ENCODE assay signal across 8 mouse cellular contexts in genomic region chr16:26105115-26105974, GRCm38 (mm10). TPM values are rescaled to one million over a fixed set of nuclear protein-coding genes. Genes with fewer than 3 reads are reported as not detected.
DNase-seq lines count a peak whose midpoint lies in the region; ATAC-seq lines count a peak whose summit lies in the region.

Gene P3h2, minus strand, starts transcription at chr16:26105784.

- no peaks in the 10 kb centered on the region for H3K36me3 ChIP-seq in intestine, embryonic 15.5 days

- intact Hi-C loops in left cerebral cortex, postnatal 14 days (cut with DNase I), result loop anchor here (5.0 kb wide), 1 partner anchor 83 kb away; no protein-coding TSS in a partner anchor

- under 1% methylated on average over 80 of the region's 101 CpGs for WGBS in intestine, embryonic 15.5 days

- peak within 1 kb of the TSS; percentile 73 for H3K9ac ChIP-seq in intestine, embryonic 15.5 days

- H3K4me1 ChIP-seq in intestine, embryonic 15.5 days (replicated peaks), result no peaks in the 10 kb centered on the region; the same call in 1 of the 2 replicates

- peak within 1 kb of the TSS; percentile 84 for H3K27ac ChIP-seq in intestine, embryonic 15.5 days

- ATAC-seq in intestine, embryonic 15.5 days, result peak; percentile 97
- peak; percentile 67 for ATAC-seq in megakaryocyte progenitor cell, adult 5-6 weeks (replicated peaks; ENCODE audit: poor library complexity)
- ATAC-seq in CD4-positive, CD25-positive, alpha-beta regulatory T cell, adult 4 months, result no peak

- no peaks in the 10 kb centered on the region for H3K27me3 ChIP-seq in intestine, embryonic 15.5 days (replicated peaks)

- H3K9me3 ChIP-seq in intestine, embryonic 15.5 days, result no peaks in the 10 kb centered on the region

- peak; percentile 75 for DNase-seq in adrenal gland, postnatal 14 days
- DNase-seq in embryo, embryonic 11 days, result peak; percentile 85
- DNase-seq in gastrocnemius, postnatal 4 days (ENCODE audit: low spot score in 2 of 2), result peak; percentile 43 to 76
- DNase-seq in left cerebral cortex, postnatal 14 days (ENCODE audit: low spot score in 2 of 2), result peak; percentile 45 to 64
- DNase-seq in right cerebral cortex, postnatal 25 days, result peak; percentile 75

- peak within 1 kb of the TSS; percentile 87 for H3K4me2 ChIP-seq in intestine, embryonic 15.5 days (replicated peaks)

- peak within 1 kb of the TSS; percentile 71 for H3K4me3 ChIP-seq in intestine, embryonic 15.5 days (replicated peaks)

RNA-seq across cellular contexts. Expression of gene P3h2, which starts in this region (rescaled TPM):
- 6.2 and 6.3 TPM in 2 replicates for total RNA-seq in adrenal gland, postnatal 14 days (2021)
- total RNA-seq in gastrocnemius, postnatal 4 days (2021), result 10 to 100 TPM; 13.3 to 14.9 TPM
- 3.0 and 3.4 TPM in 2 replicates for polyA plus RNA-seq in intestine, embryonic 15.5 days (2015; fragmentation: Nextera tagmentation; extraction: Ambion mirVana)
- 1 to 10 TPM; 3.6 to 3.8 TPM for total RNA-seq in left cerebral cortex, postnatal 14 days (2021)
- total RNA-seq in megakaryocyte progenitor cell, adult 5-6 weeks (2015), result not detected in 2 replicates
- not detected in 2 replicates for total RNA-seq in megakaryocyte progenitor cell, adult 5-6 weeks (2017)
- not detected for polyA plus RNA-seq in CD4-positive, CD25-positive, alpha-beta regulatory T cell, adult 4 months (2017; shearing (Covaris generic))

Comparison
In these comparisons a context has a peak if more than half of its experiments do, and no peak if none do; other contexts are left out.
1. Peak in ATAC-seq in megakaryocyte progenitor cell, adult 5-6 weeks; RNA of the gene not detected or under 1 TPM.